Mouse (Mus musculus) forebrain, embryonic 14.5 days (tissue): ENCODE data around the gene Gstp2. TPM values are rescaled to one million over a fixed set of nuclear protein-coding genes. Genes with fewer than 3 reads are reported as not detected.
"Not testable (repeated sequence)": the region's sequence is repeated elsewhere in the genome, so short reads cannot be mapped to it uniquely, and the experiment has no call there.

ENCODE experiments used
- ATAC-seq: fragments of 200-750 bp; cut with Nextera tagmentation; 2 replicates; pipeline ENCODE4 v1.8.0; 2017; ENCODE audit warnings: mild to moderate bottlenecking, moderate library complexity
- DNase-seq: peaks from one replicate; pipeline ENCODE4 v3.0.0-alpha.2; 2015; ENCODE audit warnings: low spot score
- H3K27ac ChIP-seq: fragments of 300-500 bp; sonication (generic); 2 replicates; pipeline ENCODE4 v1.5.1; 2014; ENCODE audit warnings: low read depth, mild to moderate bottlenecking, control low read depth, low read length, moderate library complexity
- H3K27me3 ChIP-seq: fragments of 300-500 bp; sonication (generic); replicated peaks from 2 replicates; pipeline ENCODE4 v1.6.1; 2014; ENCODE audit warnings: low read length, control low read depth, mixed read lengths; ENCODE audit not compliant: control insufficient read depth, insufficient read depth
- H3K36me3 ChIP-seq: fragments of 300-500 bp; sonication (generic); 2 replicates; pipeline ENCODE4 v1.6.1; 2014; ENCODE audit warnings: low read length, control low read depth; ENCODE audit not compliant: control insufficient read depth, insufficient read depth
- H3K4me1 ChIP-seq: fragments of 300-500 bp; sonication (generic); 2 replicates; pipeline ENCODE4 v1.6.1; 2014; ENCODE audit warnings: antibody characterized with exemption, low read length, control low read depth; ENCODE audit not compliant: control insufficient read depth, insufficient read depth
- H3K4me2 ChIP-seq: fragments of 300-500 bp; sonication (generic); 2 replicates; pipeline ENCODE4 v1.6.1; 2014; ENCODE audit warnings: mild to moderate bottlenecking, control low read depth, low read length
- H3K4me3 ChIP-seq: fragments of 300-500 bp; sonication (generic); 2 replicates; pipeline ENCODE4 v1.5.1; 2014; ENCODE audit warnings: low read depth, low read length, control low read depth
- H3K9ac ChIP-seq: fragments of 300-500 bp; sonication (generic); 2 replicates; pipeline ENCODE4 v1.6.1; 2014; ENCODE audit warnings: mild to moderate bottlenecking, low read length, control low read depth, moderate library complexity
- H3K9me3 ChIP-seq: fragments of 300-500 bp; sonication (generic); replicated peaks from 2 replicates; pipeline ENCODE4 v1.6.1; 2016; ENCODE audit warnings: low read length, control low read depth, mixed read lengths; ENCODE audit not compliant: control insufficient read depth
- WGBS: fragments of 180-500 bp; shearing (Covaris S2); extraction: QIAGEN DNeasy Blood & Tissue Kit; methylation state at CpG from one replicate; pipeline ENCODE4 v1.1.7; 2014; 5-methylcytosine and 5-hydroxymethylcytosine counted together
- polyA plus RNA-seq: library from polyadenylated mRNA; unstranded; fragments of >200 nt; fragmentation: Nextera tagmentation; extraction: Ambion mirVana; gene quantifications from 2 replicates; pipeline ENCODE4 v1.2.1, GENCODE M21; 2014

Gstp2 gene
- polyA plus RNA-seq, 1 experiment from 2014 or later, result 1.2 TPM

GRCm38 (mm10) chr19:4064501-4064900, 18.7 kb upstream of the Gstp2 start:
- DNase-seq, H3K9ac ChIP-seq, H3K36me3 ChIP-seq, H3K27me3 ChIP-seq, H3K9me3 ChIP-seq, H3K4me3 ChIP-seq, H3K27ac ChIP-seq, H3K4me2 ChIP-seq, ATAC-seq, H3K4me1 ChIP-seq: not testable (repeated sequence)
- 51% methylated on average over 2 of the region's 11 CpGs for WGBS

- H3K4me1 ChIP-seq, H3K36me3 ChIP-seq, H3K4me2 ChIP-seq, H3K9ac ChIP-seq, H3K9me3 ChIP-seq, ATAC-seq, H3K27me3 ChIP-seq, DNase-seq, H3K27ac ChIP-seq, H3K4me3 ChIP-seq: not testable (repeated sequence)
- 83% methylated on average over 3 of the region's 4 CpGs for WGBS
Observed at GRCm38 (mm10) chr19:4063357-4063756, 17.5 kb upstream of the Gstp2 start.

GRCm38 (mm10) chr19:4060899-4061465, 15.2 kb upstream of the Gstp2 start:
- H3K27ac ChIP-seq, result no peak overlapping the region
- H3K27me3 ChIP-seq, result no peaks in the 10 kb centered on the region
- no peak overlapping the region for H3K4me2 ChIP-seq
- ATAC-seq (no peak), DNase-seq (no peak)
- H3K4me3 ChIP-seq, result no peak overlapping the region
- no peak overlapping the region for H3K9ac ChIP-seq
- H3K9me3 ChIP-seq, result no peaks in the 10 kb centered on the region
- no peaks in the 10 kb centered on the region for H3K4me1 ChIP-seq
- H3K36me3 ChIP-seq, result no peaks in the 10 kb centered on the region
- 86% methylated on average over 6 of the region's 6 CpGs for WGBS

- H3K36me3 ChIP-seq, H3K9ac ChIP-seq, H3K4me3 ChIP-seq, H3K27ac ChIP-seq, H3K9me3 ChIP-seq, DNase-seq, H3K27me3 ChIP-seq, ATAC-seq, H3K4me2 ChIP-seq, H3K4me1 ChIP-seq: not testable (repeated sequence)
- 84% methylated on average over 8 of the region's 8 CpGs for whole genome bisulfite sequencing
Observed at GRCm38 (mm10) chr19:4060044-4060898, 14.4 kb upstream of the Gstp2 start.

- H3K27me3 ChIP-seq, result no peaks in the 10 kb centered on the region
- no peak within 1 kb of the TSS for H3K4me2 ChIP-seq
- DNase-seq (no peak), ATAC-seq (no peak)
- no peak within 1 kb of the TSS for H3K9ac ChIP-seq
- WGBS, result 83% methylated on average over 15 of the region's 15 CpGs
- no peaks in the 10 kb centered on the region for H3K36me3 ChIP-seq
- no peaks in the 10 kb centered on the region for H3K4me1 ChIP-seq
- H3K27ac ChIP-seq, result no peak within 1 kb of the TSS
- H3K4me3 ChIP-seq, result no peak within 1 kb of the TSS
- no peaks in the 10 kb centered on the region for H3K9me3 ChIP-seq
Observed at GRCm38 (mm10) chr19:4059069-4059740, 13.4 kb upstream of the Gstp2 start, which contains the start of gene Gstp3. Gene Gstp3 (minus strand): TSS chr19:4059569.

- no peaks in the 10 kb centered on the region for H3K27me3 ChIP-seq
- H3K36me3 ChIP-seq, result no peaks in the 10 kb centered on the region
- H3K9ac ChIP-seq, result no peak overlapping the region
- no peak overlapping the region for H3K27ac ChIP-seq
- WGBS, result 93% methylated on average over 5 of the region's 5 CpGs
- H3K4me2 ChIP-seq, result no peak overlapping the region
- DNase-seq (no peak), ATAC-seq (no peak)
- H3K4me1 ChIP-seq, result no peaks in the 10 kb centered on the region
- no peaks in the 10 kb centered on the region for H3K9me3 ChIP-seq
- no peak overlapping the region for H3K4me3 ChIP-seq
Observed at GRCm38 (mm10) chr19:4058581-4058980, 12.8 kb upstream of the Gstp2 start.

- Histone ChIP-seq H3K9ac (no peak overlapping the region), H3K4me2 (no peak overlapping the region), H3K4me3 (no peak overlapping the region), H3K36me3 (no peaks in the 10 kb centered on the region), H3K9me3 (no peaks in the 10 kb centered on the region), H3K27ac (no peak overlapping the region), H3K4me1 (no peaks in the 10 kb centered on the region), H3K27me3 (no peaks in the 10 kb centered on the region)
- ATAC-seq, result no peak
- 92% methylated on average over 7 of the region's 7 CpGs for WGBS
- DNase-seq, result no peak
Observed at GRCm38 (mm10) chr19:4057962-4058361, 12.1 kb upstream of the Gstp2 start.

- Histone ChIP-seq H3K27me3 (no peaks in the 10 kb centered on the region), H3K27ac (no peak overlapping the region), H3K36me3 (no peaks in the 10 kb centered on the region), H3K4me3 (no peak overlapping the region), H3K9ac (no peak overlapping the region), H3K4me2 (no peak overlapping the region), H3K4me1 (no peaks in the 10 kb centered on the region), H3K9me3 (no peaks in the 10 kb centered on the region)
- WGBS, result 80% methylated on average over 13 of the region's 13 CpGs
- DNase-seq, result no peak
- ATAC-seq, result no peak
Observed at GRCm38 (mm10) chr19:4057389-4057788, 11.6 kb upstream of the Gstp2 start.

- no peak overlapping the region for H3K27ac ChIP-seq
- no peaks in the 10 kb centered on the region for H3K27me3 ChIP-seq
- no peaks in the 10 kb centered on the region for H3K36me3 ChIP-seq
- DNase-seq (no peak), ATAC-seq (no peak)
- H3K4me3 ChIP-seq, result no peak overlapping the region
- H3K4me1 ChIP-seq, result no peaks in the 10 kb centered on the region
- 30% methylated on average over 4 of the region's 4 CpGs for WGBS
- H3K9ac ChIP-seq, result no peak overlapping the region
- H3K9me3 ChIP-seq, result no peaks in the 10 kb centered on the region
- H3K4me2 ChIP-seq, result no peak overlapping the region
Observed at GRCm38 (mm10) chr19:4056727-4057126, 10.9 kb upstream of the Gstp2 start.
